Mouse (Mus musculus) hindbrain, embryonic 10.5 days (tissue): ENCODE data around the gene U2af1. TPM values are rescaled to one million over a fixed set of nuclear protein-coding genes. Genes with fewer than 3 reads are reported as not detected.

Experiments
- DNase-seq: peaks from one replicate; pipeline ENCODE4 v3.0.0-alpha.2; 2017; ENCODE audit warnings: low spot score
- H3K27ac ChIP-seq: fragments of 300-500 bp; sonication (generic); 2 replicates; pipeline ENCODE4 v1.5.1; 2016; ENCODE audit warnings: mild to moderate bottlenecking, moderate library complexity
- H3K27me3 ChIP-seq: fragments of 300-500 bp; sonication (generic); 2 replicates; pipeline ENCODE4 v1.6.1; 2016; ENCODE audit warnings: mild to moderate bottlenecking; ENCODE audit not compliant: poor library complexity, insufficient read depth, severe bottlenecking
- H3K36me3 ChIP-seq: fragments of 300-500 bp; sonication (generic); 2 replicates; pipeline ENCODE4 v1.6.1; 2016; ENCODE audit warnings: mild to moderate bottlenecking, moderate library complexity
- H3K4me1 ChIP-seq: fragments of 300-500 bp; sonication (generic); replicated peaks from 2 replicates; pipeline ENCODE4 v1.6.1; 2016; ENCODE audit warnings: mild to moderate bottlenecking
- H3K4me3 ChIP-seq: fragments of 300-500 bp; sonication (generic); 2 replicates; pipeline ENCODE4 v1.5.1; 2016; ENCODE audit warnings: mild to moderate bottlenecking, moderate library complexity
- H3K9me3 ChIP-seq: fragments of 300-500 bp; sonication (generic); 2 replicates; pipeline ENCODE4 v1.6.1; 2016; ENCODE audit warnings: mild to moderate bottlenecking, moderate library complexity
- WGBS: fragments of 180-500 bp; shearing (Covaris S2); methylation state at CpG from one replicate; pipeline ENCODE4 v1.1.7; 2016; 5-methylcytosine and 5-hydroxymethylcytosine counted together
- polyA plus RNA-seq: library from polyadenylated mRNA; unstranded; fragments of >200 nt; fragmentation: Nextera tagmentation; extraction: Ambion mirVana; gene quantifications from 2 replicates; pipeline ENCODE4 v1.2.1, GENCODE M21; 2016

The U2af1 gene
- polyA plus RNA-seq, 1 experiment from 2014 or later, result 344 TPM

DNA sequence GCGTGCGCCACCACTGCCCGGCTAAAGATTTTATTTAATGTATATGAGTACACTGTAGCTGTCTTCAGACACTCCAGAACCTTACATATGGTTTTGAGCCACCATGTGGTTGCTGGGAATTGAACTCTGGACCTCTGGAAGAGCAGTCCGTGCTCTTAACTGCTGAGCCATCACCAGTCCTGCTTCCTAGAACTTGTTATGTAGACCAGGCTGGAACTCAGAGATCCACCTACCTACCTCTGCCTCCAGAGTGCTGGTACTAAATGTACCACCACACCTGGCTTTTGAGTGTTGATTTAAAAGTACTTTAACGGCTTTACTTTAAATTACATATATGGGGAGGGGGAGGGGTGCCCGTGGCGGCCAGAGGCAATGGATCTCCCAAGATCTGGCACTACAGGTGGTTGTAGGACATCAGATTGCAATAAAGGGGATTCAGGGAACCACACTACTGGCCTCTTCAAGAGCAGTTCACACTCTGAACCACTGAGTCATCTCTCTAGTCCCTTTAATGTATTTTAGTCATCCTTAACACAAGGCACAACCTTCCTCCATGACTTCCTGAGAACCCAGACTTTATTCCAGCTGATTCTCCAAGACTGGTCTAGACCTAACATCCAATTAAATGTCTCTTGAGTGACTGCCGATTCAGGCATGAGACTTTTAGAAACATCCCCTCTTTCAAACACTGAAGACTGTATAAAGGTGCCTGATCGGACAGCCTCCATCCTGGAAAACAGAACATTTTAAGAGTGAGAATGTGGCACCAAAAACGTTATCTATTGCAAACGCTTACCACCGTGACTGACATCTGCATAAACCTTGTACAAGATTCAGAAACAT is 1.3 kb downstream of the U2af1 start:
- no peaks in the 10 kb centered on the region for H3K27me3 ChIP-seq
- WGBS, result 62% methylated on average over 12 of the region's 12 CpGs
- peak overlapping the region; percentile 98 for H3K27ac ChIP-seq
- H3K4me1 ChIP-seq, result peaks cover 20% of the 10 kb centered on the region
- peak overlapping the region; percentile 99 for H3K4me3 ChIP-seq
- no peak for DNase-seq
- peaks cover 51% of the 10 kb centered on the region for H3K36me3 ChIP-seq
- no peaks in the 10 kb centered on the region for H3K9me3 ChIP-seq

- H3K36me3 ChIP-seq, result peaks cover 58% of the 10 kb centered on the region
- no peak overlapping the region for H3K27ac ChIP-seq
- H3K9me3 ChIP-seq, result no peaks in the 10 kb centered on the region
- H3K4me3 ChIP-seq, result no peak overlapping the region; the same call in 1 of the 2 replicates
- no peak for DNase-seq
- WGBS, result 87% methylated on average over 5 of the region's 5 CpGs
- peaks cover 20% of the 10 kb centered on the region for H3K4me1 ChIP-seq
- no peaks in the 10 kb centered on the region for H3K27me3 ChIP-seq
Observed at GRCm38 (mm10) chr17:31656682-31657081, 2.0 kb downstream of the U2af1 start.

- H3K27ac ChIP-seq, result no peak overlapping the region
- peaks cover 71% of the 10 kb centered on the region for H3K36me3 ChIP-seq
- H3K4me3 ChIP-seq, result no peak overlapping the region
- H3K9me3 ChIP-seq, result no peaks in the 10 kb centered on the region
- H3K27me3 ChIP-seq, result no peaks in the 10 kb centered on the region
- 85% methylated on average over 4 of the region's 4 CpGs for WGBS
- peaks cover 20% of the 10 kb centered on the region for H3K4me1 ChIP-seq
- DNase-seq, result no peak
Observed at GRCm38 (mm10) chr17:31655366-31655765, 3.3 kb downstream of the U2af1 start.

GRCm38 (mm10) chr17:31653277-31653676 is 5.4 kb downstream of the U2af1 start:
- Histone ChIP-seq H3K36me3 (peaks cover 92% of the 10 kb centered on the region), H3K4me3 (no peak overlapping the region), H3K27me3 (no peaks in the 10 kb centered on the region), H3K27ac (no peak overlapping the region), H3K9me3 (no peaks in the 10 kb centered on the region), H3K4me1 (peaks cover 12% of the 10 kb centered on the region)
- no peak for DNase-seq
- 93% methylated on average over 6 of the region's 6 CpGs for WGBS

DNA sequence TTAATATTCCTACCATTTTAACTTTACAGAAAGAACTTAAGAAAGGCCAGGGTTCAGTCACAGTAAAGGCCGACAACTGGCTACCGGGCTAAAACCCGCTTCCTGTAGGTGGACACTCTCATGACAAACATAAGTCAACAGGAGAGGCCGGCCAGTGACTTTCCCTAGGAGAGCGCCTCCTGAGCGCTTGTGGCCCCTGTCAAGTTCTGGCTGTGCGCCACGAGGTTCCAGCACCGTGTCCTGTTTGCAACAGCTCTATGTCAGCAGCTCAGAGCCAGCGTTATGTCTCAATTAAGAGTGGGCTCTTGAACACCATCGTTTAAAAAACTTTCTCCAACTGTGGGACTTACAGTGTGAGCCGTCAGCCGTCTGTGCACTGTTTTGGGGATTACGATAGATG is 6.5 kb downstream of the U2af1 start:
- peaks cover 99% of the 10 kb centered on the region for H3K36me3 ChIP-seq
- H3K27ac ChIP-seq, result no peak overlapping the region

GRCm38 (mm10) chr17:31646199-31647002 is 12.3 kb downstream of the U2af1 start:
- WGBS, result 95% methylated on average over 5 of the region's 5 CpGs
- no peak for DNase-seq

More for the DNA sequence above, 6.5 kb downstream of the U2af1 start:
- Histone ChIP-seq H3K27me3 (no peaks in the 10 kb centered on the region), H3K4me1 (peaks cover 6% of the 10 kb centered on the region), H3K9me3 (no peaks in the 10 kb centered on the region), H3K4me3 (no peak overlapping the region)
- no peak for DNase-seq
- WGBS, result 94% methylated on average over 14 of the region's 14 CpGs

GRCm38 (mm10) chr17:31642913-31643312 is 15.8 kb downstream of the U2af1 start:
- H3K36me3 ChIP-seq, result peaks cover 32% of the 10 kb centered on the region
- peaks cover 4% of the 10 kb centered on the region; the same call in 1 of the 2 replicates for H3K4me1 ChIP-seq
- peaks cover 11% of the 10 kb centered on the region for H3K27me3 ChIP-seq
- DNase-seq, result no peak
- H3K27ac ChIP-seq, result no peak overlapping the region
- H3K9me3 ChIP-seq, result peaks cover 6% of the 10 kb centered on the region; the same call in 1 of the 2 replicates
- 75% methylated on average over 4 of the region's 4 CpGs for WGBS
- H3K4me3 ChIP-seq, result no peak overlapping the region

More at GRCm38 (mm10) chr17:31646199-31647002, 12.3 kb downstream of the U2af1 start:
- Histone ChIP-seq H3K9me3 (peaks cover 6% of the 10 kb centered on the region; the same call in 1 of the 2 replicates), H3K4me3 (no peak overlapping the region), H3K27ac (no peak overlapping the region), H3K27me3 (no peaks in the 10 kb centered on the region), H3K36me3 (peaks cover 67% of the 10 kb centered on the region), H3K4me1 (peaks cover 4% of the 10 kb centered on the region; the same call in 1 of the 2 replicates)

DNA sequence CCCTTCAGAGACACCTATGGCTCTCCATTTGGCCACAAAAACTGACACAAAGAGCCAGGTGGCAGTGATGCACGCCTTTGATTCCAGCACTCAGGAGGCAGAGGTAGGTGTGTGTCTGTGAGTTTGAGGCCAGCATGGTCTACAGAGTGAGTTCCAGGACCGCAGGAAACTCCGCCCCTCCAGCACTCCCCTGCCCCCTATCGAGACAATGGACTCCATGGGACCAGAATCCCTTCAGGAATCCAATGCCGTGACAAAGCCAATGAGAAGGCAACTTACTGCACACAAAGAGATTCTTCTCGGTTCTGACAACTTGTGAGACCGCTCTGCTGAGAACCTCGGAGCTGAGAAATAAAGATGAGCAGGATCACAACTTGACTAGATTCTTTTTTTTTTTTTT is 16.4 kb downstream of the U2af1 start:
- 41% methylated on average over 8 of the region's 8 CpGs for WGBS
- no peak overlapping the region for H3K27ac ChIP-seq
- peaks cover 6% of the 10 kb centered on the region; the same call in 1 of the 2 replicates for H3K9me3 ChIP-seq
- H3K4me3 ChIP-seq, result no peak overlapping the region
- H3K27me3 ChIP-seq, result peaks cover 16% of the 10 kb centered on the region
- peaks cover 27% of the 10 kb centered on the region for H3K36me3 ChIP-seq
- DNase-seq, result no peak
- H3K4me1 ChIP-seq, result peaks cover 6% of the 10 kb centered on the region

DNA sequence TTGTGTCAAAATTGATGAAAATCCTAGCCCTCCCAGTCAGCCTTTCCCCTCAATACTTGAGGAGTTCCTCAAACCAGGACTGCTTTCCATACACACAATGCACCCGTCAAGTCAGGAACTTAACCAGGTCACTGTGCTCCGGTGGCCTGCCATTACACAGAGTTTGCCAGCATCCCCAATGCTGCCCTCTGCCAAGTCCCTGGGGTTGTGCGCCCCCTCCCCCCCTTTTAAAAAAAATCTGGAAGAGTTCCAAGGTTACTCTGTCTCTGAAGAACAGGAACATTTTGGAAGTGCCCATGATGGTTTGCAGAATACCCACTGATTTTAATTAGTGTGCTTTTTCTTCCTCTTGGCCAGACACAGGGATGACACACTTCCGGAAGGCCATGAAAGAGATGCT is 19.0 kb downstream of the U2af1 start:
- Histone ChIP-seq H3K27me3 (peaks cover 43% of the 10 kb centered on the region), H3K27ac (no peak overlapping the region), H3K36me3 (0 out of 2 replicates have a peak, but pooled peaks cover 2% of the 10 kb centered on the region), H3K9me3 (no peaks in the 10 kb centered on the region), H3K4me1 (peaks cover 22% of the 10 kb centered on the region), H3K4me3 (no peak overlapping the region)
- WGBS, result 77% methylated on average over 4 of the region's 4 CpGs
- no peak for DNase-seq

- Histone ChIP-seq H3K27ac (no peak overlapping the region), H3K4me1 (peaks cover 22% of the 10 kb centered on the region), H3K9me3 (no peaks in the 10 kb centered on the region), H3K4me3 (peak overlapping the region; percentile 63; the same call in 1 of the 2 replicates), H3K27me3 (peaks cover 43% of the 10 kb centered on the region), H3K36me3 (no peaks in the 10 kb centered on the region)
- 67% methylated on average over 9 of the region's 9 CpGs for WGBS
- no peak for DNase-seq
Observed at GRCm38 (mm10) chr17:31637866-31638570, 20.7 kb downstream of the U2af1 start.

DNA sequence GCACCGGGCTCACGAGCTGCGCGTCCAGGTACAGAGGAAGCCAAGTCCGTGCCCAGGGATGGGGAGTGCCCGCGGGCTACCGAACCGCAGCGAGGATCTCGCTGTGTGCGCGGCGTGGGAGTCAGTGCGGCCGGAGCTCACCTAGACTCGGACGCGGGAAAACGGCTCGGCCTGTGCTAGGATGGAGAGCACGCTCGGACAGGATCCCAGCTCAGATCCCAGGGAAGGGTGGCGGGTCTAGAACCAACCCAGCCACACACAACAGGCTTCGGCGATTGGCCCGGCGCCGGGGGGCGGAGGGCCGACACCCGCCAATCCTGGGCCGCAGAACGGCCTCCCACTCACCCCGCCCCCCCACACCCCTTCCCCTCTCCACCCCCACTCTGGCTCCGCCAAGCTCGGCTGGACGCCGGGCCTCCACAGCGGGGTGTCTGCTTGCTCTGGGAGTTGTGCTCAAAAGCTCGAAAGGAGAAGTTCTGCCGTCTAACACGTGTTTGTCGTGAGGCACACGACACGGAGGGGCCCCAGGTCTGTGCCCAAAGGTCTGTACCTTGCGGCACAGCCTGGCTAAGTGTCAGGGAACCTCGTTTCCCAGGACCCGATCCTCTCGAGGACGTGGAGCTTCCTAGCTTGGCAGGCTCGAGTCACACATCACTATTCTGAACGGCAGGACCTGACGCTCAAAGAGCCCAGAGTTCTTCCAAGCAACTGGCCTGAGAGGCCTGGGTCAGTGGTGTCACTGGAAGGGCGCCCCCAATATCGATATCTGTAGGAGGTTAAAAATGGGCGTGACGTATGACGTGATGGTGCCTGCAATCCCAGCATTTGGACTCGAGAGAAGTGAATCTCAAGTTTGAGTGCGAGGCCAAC is 21.5 kb downstream of the U2af1 start, which contains the start of gene Cbs:
Gene Cbs, minus strand, starts transcription at position 297 of the 870 bp plus-strand sequence.
- Histone ChIP-seq H3K27ac (peak within 1 kb of the TSS; percentile 70), H3K27me3 (peaks cover 43% of the 10 kb centered on the region), H3K4me1 (peaks cover 19% of the 10 kb centered on the region), H3K36me3 (no peaks in the 10 kb centered on the region), H3K9me3 (no peaks in the 10 kb centered on the region), H3K4me3 (peak within 1 kb of the TSS; percentile 63)
- WGBS, result 1% methylated on average over 61 of the region's 61 CpGs
- peak; percentile 76 for DNase-seq
